Mouse (Mus musculus): ENCODE measurements around the gene Gm47791.
A peak's percentile ranks its signal among the peaks of the same experiment; 100 is the strongest.

Gene Gm47791

GRCm38 (mm10) chr1:82771022-82771586 lies at the start of gene Gm47791:
TSS of gene Gm47791 (minus strand) at chr1:82771243.
- no peak for DNase-seq (ENCODE audit: low read depth, low spot score)

DNA sequence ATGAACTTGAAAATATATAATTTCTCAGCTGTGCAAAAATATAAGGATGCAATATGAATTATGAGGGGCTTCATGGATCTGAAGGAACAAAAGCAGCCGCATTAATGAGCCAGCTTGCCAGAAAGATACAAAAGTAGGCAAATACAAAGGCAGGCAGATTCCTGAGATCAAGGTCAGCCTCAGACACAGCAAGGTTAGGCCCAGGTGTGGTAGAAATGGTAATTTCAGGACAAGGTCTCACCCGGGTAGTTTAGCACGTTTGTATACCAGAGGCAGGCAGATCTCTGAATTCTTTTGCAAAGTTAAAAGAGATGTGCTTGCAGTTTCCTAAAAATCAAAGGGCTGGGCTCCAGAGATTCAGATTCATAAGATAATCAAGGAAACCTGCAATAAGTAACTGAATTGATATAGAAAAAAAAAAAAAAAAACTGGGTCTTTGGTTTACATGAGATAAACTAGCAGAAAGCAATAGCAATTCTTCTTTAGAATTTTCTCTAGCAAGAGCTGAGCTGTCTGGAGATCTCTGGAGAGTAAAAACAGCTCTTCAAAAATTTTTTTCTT lies 49.7 kb upstream of the Gm47791 start:
- DNase-seq (ENCODE audit: low read depth, low spot score) = no peak

DNA sequence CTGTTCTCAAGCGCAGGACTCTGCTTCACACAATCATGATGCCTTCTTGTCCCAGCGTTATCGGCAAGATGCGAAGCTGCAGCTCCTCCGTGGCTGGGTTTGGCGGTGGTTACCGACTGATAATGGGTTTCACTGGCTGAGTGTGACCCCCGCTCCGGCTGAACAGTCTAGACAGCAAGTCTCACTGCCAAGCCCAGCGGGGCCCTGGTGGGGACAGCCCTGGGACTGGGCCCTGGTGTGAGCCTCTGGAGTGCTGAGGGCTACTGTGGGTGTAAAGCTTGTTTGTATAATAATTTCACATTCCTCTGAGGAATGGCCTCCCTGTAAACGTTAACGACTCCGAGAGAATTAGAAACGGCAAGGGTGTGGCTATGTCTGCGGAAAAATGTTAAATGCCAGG lies 49.1 kb upstream of the Gm47791 start:
- DNase-seq (ENCODE audit: low read depth, low spot score) = no peak

GRCm38 (mm10) chr1:82819366-82819765 lies 48.3 kb upstream of the Gm47791 start:
- DNase-seq (ENCODE audit: low read depth, low spot score) = peak; percentile 80

- no peak for DNase-seq (ENCODE audit: low read depth, low spot score)
Observed at GRCm38 (mm10) chr1:82815941-82816716, 45.1 kb upstream of the Gm47791 start.

GRCm38 (mm10) chr1:82811766-82812165 lies 40.7 kb upstream of the Gm47791 start:
- DNase-seq (ENCODE audit: low read depth, low spot score) = no peak

- DNase-seq (ENCODE audit: low read depth, low spot score) = no peak
Observed at GRCm38 (mm10) chr1:82808564-82808963, 37.5 kb upstream of the Gm47791 start.

GRCm38 (mm10) chr1:82807206-82807605 lies 36.2 kb upstream of the Gm47791 start:
- DNase-seq (ENCODE audit: low read depth, low spot score) = peak; percentile 58

GRCm38 (mm10) chr1:82806391-82806790 lies 35.3 kb upstream of the Gm47791 start:
- no peak for DNase-seq (ENCODE audit: low read depth, low spot score)

GRCm38 (mm10) chr1:82804059-82804458 lies 33.0 kb upstream of the Gm47791 start:
- DNase-seq (ENCODE audit: low read depth, low spot score) = no peak

- DNase-seq (ENCODE audit: low read depth, low spot score) = peak; percentile 69
Observed at GRCm38 (mm10) chr1:82803608-82804007, 32.6 kb upstream of the Gm47791 start.

DNA sequence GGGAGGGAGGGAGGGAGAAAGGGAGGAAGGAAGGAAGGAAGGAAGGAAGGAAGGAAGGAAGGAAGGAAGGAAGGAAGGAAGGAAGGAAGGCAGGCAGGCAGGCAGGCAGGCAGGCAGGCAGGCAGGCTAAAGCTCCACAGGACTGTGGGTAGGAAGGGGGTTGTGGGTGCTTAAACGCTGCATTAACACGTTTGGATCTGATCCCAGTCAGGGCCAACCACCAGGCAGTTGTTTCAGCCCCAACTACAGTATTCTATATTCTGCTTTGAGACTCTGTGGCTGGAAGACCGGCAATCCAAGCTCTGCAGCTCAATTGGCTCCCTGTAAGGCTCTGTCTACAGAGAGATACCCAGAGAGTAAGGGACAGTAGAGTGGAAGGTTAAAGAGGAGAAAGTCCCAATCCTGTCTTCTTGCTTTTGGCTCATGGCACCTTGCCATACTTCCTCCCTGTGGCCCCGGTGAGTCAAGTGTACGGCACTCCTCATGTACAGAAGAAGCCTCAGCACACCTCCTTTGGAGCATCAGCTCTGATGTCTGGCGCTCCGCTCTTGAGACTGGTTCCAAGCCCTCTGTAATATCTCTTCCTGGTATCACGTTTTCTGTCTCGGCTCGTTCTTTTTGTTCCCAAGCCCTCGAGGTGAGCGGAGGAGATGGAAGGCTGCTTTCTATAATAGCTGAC lies 30.2 kb upstream of the Gm47791 start:
- no peak for DNase-seq (ENCODE audit: low read depth, low spot score)

DNA sequence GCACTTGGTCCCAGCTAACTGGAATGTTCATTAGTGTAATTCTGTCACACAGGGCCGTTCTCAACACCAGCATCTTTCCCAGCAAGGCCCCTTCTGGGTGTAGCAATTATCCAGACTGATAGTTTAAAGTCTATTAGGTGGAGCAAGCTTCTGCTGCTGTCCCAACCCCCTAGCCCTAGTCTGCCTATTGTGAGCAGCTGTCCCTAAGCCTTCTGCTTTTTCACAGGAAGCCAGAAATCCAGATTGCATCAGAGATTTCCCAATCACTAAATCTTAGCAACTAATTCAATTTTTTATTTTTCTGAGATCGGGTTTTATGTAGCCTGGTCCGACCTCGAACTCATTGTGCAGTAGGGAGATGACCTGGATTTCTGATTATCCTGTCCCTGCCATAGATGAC lies 27.9 kb upstream of the Gm47791 start:
- no peak for DNase-seq (ENCODE audit: low read depth, low spot score)

DNA sequence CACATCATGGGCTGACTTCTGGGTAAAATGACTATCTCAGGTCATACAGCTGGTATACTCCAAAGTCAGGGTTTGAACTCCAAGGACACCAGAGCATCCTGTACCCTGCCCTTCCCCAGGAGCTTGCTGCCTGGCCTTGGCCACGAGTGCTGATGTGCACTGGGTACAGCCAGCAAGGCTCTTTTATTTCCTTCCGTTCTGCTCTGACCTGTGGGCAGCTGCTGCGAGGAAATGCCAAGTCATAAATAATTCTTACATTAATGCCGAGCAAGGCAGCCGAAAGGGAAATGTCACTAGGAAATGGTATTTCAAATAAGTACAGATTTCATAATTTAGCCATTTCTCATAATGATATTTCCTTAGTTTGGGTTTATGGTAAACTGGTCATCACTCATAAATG lies 27.3 kb upstream of the Gm47791 start:
- no peak for DNase-seq (ENCODE audit: low read depth, low spot score)

DNA sequence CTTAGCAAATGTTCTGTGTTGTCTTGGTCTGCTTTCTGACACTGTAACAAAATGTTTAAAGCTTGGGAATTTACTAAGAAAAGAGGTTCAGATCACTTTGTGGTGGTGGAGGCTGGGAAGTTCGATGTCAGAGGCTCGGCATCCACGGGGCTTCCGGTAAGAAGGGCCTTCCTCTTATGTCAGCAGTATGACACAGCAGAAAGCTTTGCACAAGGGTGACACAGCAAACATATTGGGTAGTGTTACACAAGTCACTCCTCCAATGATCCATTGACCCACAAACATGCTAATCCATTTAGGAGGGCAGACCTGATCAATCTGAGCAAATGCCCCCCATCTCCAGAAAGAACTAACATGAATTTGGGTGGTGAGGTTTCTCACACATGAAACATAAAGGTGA lies 26.0 kb upstream of the Gm47791 start:
- no peak for DNase-seq (ENCODE audit: low read depth, low spot score)

GRCm38 (mm10) chr1:82795702-82796443 lies 24.8 kb upstream of the Gm47791 start:
- DNase-seq (ENCODE audit: low read depth, low spot score) = peak; percentile 26

DNA sequence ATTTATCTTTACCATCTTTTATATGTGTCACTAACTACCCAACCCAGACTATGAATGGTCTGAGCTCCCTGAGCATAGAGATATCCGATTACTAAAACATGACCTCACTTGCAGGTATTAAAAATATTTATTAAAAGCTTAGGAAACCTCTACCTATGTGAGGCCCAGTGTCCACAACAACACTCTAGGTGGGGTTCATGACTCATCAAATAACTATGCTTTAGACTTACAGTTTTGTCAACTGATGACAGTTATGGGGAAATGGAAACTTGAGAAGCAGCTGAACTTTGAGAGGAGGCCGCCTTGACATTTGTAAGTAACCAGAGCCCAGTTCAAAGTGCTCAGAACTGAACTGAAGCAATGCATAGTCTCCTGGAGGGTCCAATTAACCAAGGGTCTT lies 24.2 kb upstream of the Gm47791 start:
- peak; percentile 24 for DNase-seq (ENCODE audit: low read depth, low spot score)

DNA sequence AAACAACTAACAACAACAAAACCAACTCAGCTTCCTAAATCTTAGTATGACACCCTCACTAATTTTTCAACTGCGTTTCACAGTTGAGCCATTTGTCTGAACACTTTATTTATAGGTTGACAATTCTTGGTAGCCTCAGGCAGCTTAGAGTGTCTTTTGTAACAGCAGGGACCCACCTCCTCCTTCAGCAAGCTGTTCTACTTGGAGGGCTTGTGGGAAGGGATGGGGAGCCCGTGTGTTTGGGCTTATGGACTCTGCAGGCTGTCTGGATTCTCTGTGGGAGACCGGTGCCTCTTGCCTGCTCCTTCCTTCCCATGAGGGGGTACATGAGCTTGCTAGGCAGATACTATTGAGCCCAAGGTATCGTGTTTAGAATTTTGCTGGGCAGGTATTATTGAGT lies 22.9 kb upstream of the Gm47791 start:
- DNase-seq (ENCODE audit: low read depth, low spot score) = no peak

GRCm38 (mm10) chr1:82793110-82793509 lies 22.1 kb upstream of the Gm47791 start:
- DNase-seq (ENCODE audit: low read depth, low spot score) = no peak

DNA sequence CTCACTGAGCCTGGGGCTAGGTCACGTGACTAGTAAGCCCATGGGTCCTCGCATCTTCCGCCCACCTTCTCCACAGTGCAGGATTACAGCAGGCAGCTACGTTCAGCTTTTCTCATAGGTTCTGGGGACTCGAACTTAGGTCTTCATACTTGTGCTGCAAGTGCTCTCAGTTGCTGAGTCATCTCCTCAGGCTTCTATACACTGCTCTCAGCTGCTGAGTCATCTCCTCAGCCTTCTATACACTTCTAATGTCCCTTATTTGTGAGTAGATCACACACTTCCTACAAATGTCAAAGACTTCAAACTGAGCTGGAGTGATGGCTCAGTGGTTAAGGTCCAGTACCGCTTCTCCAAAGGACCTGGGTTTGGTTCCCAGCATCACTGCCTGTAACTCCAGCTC lies 21.2 kb upstream of the Gm47791 start:
- DNase-seq (ENCODE audit: low read depth, low spot score) = no peak

DNA sequence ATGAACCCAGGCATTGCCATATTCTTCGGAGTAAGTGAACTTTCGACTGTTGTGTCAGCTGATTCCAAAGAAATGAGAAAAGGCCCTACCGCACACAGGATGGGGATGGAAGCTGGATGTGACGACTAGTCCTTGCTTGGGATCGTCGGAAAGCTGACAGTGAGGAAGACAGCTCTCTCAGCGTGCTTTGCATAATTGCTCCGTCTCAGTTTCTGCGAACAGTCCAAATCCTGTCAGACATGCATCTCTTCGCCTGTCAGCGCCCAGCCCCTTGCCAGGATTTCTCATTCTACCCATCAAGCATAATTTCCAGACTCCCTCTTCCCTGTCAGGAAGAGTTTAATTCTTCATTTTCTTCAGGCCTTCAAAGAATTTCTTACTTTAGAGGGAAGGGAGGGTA lies 20.1 kb upstream of the Gm47791 start:
- no peak for DNase-seq (ENCODE audit: low read depth, low spot score)

DNA sequence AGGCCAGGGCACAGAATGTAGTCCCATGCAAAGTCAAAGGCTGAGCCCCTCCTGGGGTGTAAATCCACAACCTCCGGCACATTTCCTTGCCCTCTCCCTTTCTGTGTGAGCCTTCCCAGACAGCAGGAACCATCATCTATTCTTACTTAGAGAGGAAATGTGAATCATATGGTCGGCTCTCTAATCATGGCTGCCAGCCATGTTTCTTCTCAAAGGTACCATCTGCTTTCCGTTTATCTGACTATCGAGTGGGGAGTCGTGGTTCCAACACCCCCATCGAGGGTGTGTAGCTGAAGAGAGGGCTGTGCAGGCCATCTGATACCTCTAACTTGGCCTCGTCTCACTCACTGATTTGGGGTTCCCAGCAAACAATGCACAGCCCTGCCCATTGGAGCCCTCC lies 17.0 kb upstream of the Gm47791 start:
- no peak for DNase-seq (ENCODE audit: low read depth, low spot score)
